Mouse (Mus musculus) forebrain, postnatal 0 days (tissue): Measurements from ENCODE around the gene Gpr171. TPM values are rescaled to one million over a fixed set of nuclear protein-coding genes. Genes with fewer than 3 reads are reported as not detected.
"Not testable (repeated sequence)": the region's sequence is repeated elsewhere in the genome, so short reads cannot be mapped to it uniquely, and the experiment has no call there.

Experiments
- ATAC-seq: fragments of 200-750 bp; cut with Nextera tagmentation; 2 replicates; pipeline ENCODE4 v1.8.0; 2017; ENCODE audit warnings: mild to moderate bottlenecking, moderate library complexity
- DNase-seq: peaks from one replicate; pipeline ENCODE4 v3.0.0-alpha.2; 2015
- H3K27ac ChIP-seq: fragments of 300-500 bp; sonication (generic); 2 replicates; pipeline ENCODE4 v1.5.1; 2014; ENCODE audit warnings: low read depth, mild to moderate bottlenecking, antibody characterized with exemption, low read length, moderate library complexity, mixed read lengths
- H3K27me3 ChIP-seq: fragments of 300-500 bp; sonication (generic); 2 replicates; pipeline ENCODE4 v1.6.1; 2014; ENCODE audit warnings: mild to moderate bottlenecking, low read length, mixed read lengths; ENCODE audit not compliant: insufficient read depth
- H3K36me3 ChIP-seq: fragments of 300-500 bp; sonication (generic); 2 replicates; pipeline ENCODE4 v1.6.1; 2014; ENCODE audit warnings: mild to moderate bottlenecking, moderate library complexity; ENCODE audit not compliant: insufficient read depth
- H3K4me1 ChIP-seq: fragments of 300-500 bp; sonication (generic); 2 replicates; pipeline ENCODE4 v1.6.1; 2014; ENCODE audit warnings: antibody characterized with exemption; ENCODE audit not compliant: insufficient read depth
- H3K4me2 ChIP-seq: fragments of 300-500 bp; sonication (generic); 2 replicates; pipeline ENCODE4 v1.6.1; 2014; ENCODE audit warnings: low read depth, mild to moderate bottlenecking, moderate library complexity
- H3K4me3 ChIP-seq: fragments of 300-500 bp; sonication (generic); 2 replicates; pipeline ENCODE4 v1.5.1; 2014; ENCODE audit warnings: low read depth, low read length, mixed read lengths
- H3K9ac ChIP-seq: fragments of 300-500 bp; sonication (generic); 2 replicates; pipeline ENCODE4 v1.6.1; 2014; ENCODE audit warnings: mild to moderate bottlenecking
- H3K9me3 ChIP-seq: fragments of 300-500 bp; sonication (generic); 2 replicates; pipeline ENCODE4 v1.6.1; 2016; ENCODE audit warnings: low read length
- CTCF ChIP-seq: sonication (generic); IDR thresholded peaks from 2 replicates; pipeline ENCODE4 v1.5.1; 2016; ENCODE audit warnings: antibody characterized with exemption, control low read depth, low read depth
- WGBS: fragments of 180-500 bp; shearing (Covaris S2); extraction: QIAGEN DNeasy Blood & Tissue Kit; methylation state at CpG from one replicate; pipeline ENCODE4 v1.1.7; 2014; 5-methylcytosine and 5-hydroxymethylcytosine counted together
- polyA plus RNA-seq: library from polyadenylated mRNA; unstranded; fragments of >200 nt; fragmentation: Nextera tagmentation; extraction: Ambion mirVana; gene quantifications from 2 replicates; pipeline ENCODE4 v1.2.1, GENCODE M21; 2015
- total RNA-seq: library from RNA; depleted of rRNA; stranded (reverse); fragments of >200 nt; gene quantifications from 2 replicates; pipeline ENCODE4 v1.2.3, GENCODE M21; 2014

The Gpr171 gene
- total and polyA plus RNA-seq, 2 experiments from 2014 or later, result 0.24 TPM; not detected in 1

DNA sequence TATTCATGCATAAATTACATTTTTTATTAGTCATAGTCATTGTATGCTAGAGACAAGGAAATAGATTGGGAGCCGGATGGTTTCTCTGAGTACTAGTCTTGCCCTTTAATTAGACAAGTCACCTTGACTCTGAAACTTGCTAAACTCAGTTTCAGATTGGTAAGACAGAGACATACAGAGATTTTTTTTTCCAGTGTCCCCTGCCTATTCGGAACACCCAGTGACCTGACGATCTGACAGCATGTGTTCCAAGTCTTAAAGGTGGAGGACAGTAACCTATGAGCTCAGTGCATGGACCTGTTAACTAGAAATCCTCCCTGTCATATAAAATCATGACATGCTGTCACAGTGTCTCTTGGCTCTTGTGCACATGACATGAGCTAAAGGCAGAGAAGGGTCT lies 27.9 kb upstream of the Gpr171 start:
- no peak overlapping the region for H3K4me3 ChIP-seq
- no peak for TF ChIP-seq CTCF
- WGBS, result 84% methylated on average over 3 of the region's 3 CpGs

DNA sequence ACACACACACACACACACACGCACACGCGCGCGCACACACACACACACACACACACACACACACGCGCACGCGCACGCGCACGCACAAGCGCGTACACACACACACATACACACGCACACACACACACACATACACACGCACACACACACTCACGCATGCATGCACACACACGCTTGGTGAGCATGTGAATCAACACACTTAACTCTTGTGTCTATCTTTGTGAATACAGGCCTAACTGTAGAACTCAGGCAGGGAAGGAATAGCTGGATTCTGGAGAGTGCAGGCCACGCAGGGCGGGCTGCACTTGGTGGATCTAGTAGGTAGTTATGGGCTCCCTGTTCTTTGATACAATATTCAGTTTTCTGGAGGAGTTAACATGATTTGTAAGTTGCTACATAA lies 27.1 kb upstream of the Gpr171 start:
- ATAC-seq, result no peak
- Histone ChIP-seq H3K9me3 (no peaks in the 10 kb centered on the region), H3K9ac (no peak overlapping the region), H3K27ac (no peak overlapping the region), H3K4me3 (no peak overlapping the region), H3K4me2 (no peak overlapping the region), H3K4me1 (no peaks in the 10 kb centered on the region), H3K27me3 (no peaks in the 10 kb centered on the region), H3K36me3 (no peaks in the 10 kb centered on the region)
- TF ChIP-seq CTCF, result no peak
- no peak for DNase-seq
- 87% methylated on average over 20 of the region's 20 CpGs for WGBS

More for the DNA sequence above, 27.9 kb upstream of the Gpr171 start:
- DNase-seq (no peak), ATAC-seq (no peak)
- no peaks in the 10 kb centered on the region for H3K36me3 ChIP-seq
- no peaks in the 10 kb centered on the region for H3K9me3 ChIP-seq
- H3K9ac ChIP-seq, result no peak overlapping the region
- no peaks in the 10 kb centered on the region for H3K27me3 ChIP-seq
- no peak overlapping the region for H3K27ac ChIP-seq
- H3K4me2 ChIP-seq, result no peak overlapping the region
- H3K4me1 ChIP-seq, result no peaks in the 10 kb centered on the region

- no peaks in the 10 kb centered on the region for H3K27me3 ChIP-seq
- WGBS, result 71% methylated on average over 7 of the region's 7 CpGs
- no peak overlapping the region for H3K4me2 ChIP-seq
- no peak overlapping the region for H3K4me3 ChIP-seq
- H3K27ac ChIP-seq, result no peak overlapping the region
- H3K36me3 ChIP-seq, result no peaks in the 10 kb centered on the region
- H3K9me3 ChIP-seq, result no peaks in the 10 kb centered on the region
- no peaks in the 10 kb centered on the region for H3K4me1 ChIP-seq
- no peak for TF ChIP-seq CTCF
- DNase-seq (no peak), ATAC-seq (no peak)
- no peak overlapping the region for H3K9ac ChIP-seq
Observed at GRCm38 (mm10) chr3:59125783-59126555, 24.3 kb upstream of the Gpr171 start.

DNA sequence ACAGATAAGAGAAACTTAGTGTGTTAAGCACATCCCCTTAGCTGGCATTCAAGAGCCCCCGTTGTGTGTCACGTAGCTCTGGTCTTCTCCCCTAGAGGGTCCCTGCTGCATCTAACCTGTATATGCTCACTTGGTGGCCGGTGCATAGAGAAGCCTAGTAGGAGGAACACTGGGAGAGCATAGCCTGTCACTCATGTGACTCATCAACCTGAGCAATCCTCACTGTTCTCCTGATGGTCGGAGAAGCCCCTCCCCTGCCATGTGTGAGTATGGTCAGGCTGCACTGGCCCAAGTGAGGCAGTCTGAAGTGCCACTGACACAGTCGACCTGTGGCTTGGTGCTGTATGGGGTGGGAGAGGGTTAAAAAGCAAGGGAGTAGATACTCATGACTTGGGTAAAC lies 23.4 kb upstream of the Gpr171 start:
- DNase-seq (no peak), ATAC-seq (no peak)
- H3K9me3 ChIP-seq, result no peaks in the 10 kb centered on the region
- H3K27me3 ChIP-seq, result no peaks in the 10 kb centered on the region
- no peak overlapping the region for H3K4me2 ChIP-seq
- H3K9ac ChIP-seq, result no peak overlapping the region
- TF ChIP-seq CTCF, result no peak
- WGBS, result 76% methylated on average over 5 of the region's 5 CpGs
- H3K4me1 ChIP-seq, result no peaks in the 10 kb centered on the region
- no peak overlapping the region for H3K4me3 ChIP-seq
- no peak overlapping the region for H3K27ac ChIP-seq
- H3K36me3 ChIP-seq, result no peaks in the 10 kb centered on the region

DNA sequence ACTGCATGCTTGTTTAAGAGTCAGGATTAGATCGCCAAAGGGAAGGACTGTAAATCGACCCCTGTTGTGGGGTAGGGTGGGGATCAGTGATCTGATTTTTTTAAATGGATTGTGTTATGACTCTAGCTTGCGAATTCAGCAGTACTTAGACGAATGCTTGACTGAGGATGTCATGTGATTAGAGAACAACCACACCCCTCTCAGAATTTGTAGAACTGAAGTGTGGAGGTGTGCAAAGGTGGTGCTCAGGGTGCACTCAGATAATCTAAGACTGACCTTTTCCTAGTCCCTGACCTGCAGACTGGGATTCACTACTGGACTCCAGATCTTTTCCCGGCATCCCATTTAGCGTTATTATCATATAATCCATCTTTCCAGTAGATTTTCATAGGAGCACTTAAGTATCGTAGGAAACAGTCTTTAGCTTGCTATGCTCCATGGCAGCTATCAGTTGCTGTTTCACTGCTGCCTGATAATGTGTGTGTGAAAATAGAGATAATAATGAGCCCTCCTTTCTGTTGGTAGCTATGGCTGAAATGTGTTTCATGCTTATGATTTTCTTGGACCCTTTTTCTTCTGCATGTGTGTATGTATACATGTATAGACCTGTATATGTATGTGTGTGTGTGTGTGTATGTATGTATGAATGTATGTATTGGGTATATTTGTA lies 20.3 kb upstream of the Gpr171 start:
- no peaks in the 10 kb centered on the region for H3K9me3 ChIP-seq
- no peaks in the 10 kb centered on the region for H3K27me3 ChIP-seq
- H3K4me1 ChIP-seq, result no peaks in the 10 kb centered on the region
- 69% methylated on average over 7 of the region's 7 CpGs for WGBS
- H3K36me3 ChIP-seq, result no peaks in the 10 kb centered on the region
- H3K4me3 ChIP-seq, result no peak overlapping the region
- no peak for TF ChIP-seq CTCF
- H3K4me2 ChIP-seq, result no peak overlapping the region
- no peak overlapping the region for H3K27ac ChIP-seq
- DNase-seq, result no peak
- no peak for ATAC-seq
- H3K9ac ChIP-seq, result no peak overlapping the region

DNA sequence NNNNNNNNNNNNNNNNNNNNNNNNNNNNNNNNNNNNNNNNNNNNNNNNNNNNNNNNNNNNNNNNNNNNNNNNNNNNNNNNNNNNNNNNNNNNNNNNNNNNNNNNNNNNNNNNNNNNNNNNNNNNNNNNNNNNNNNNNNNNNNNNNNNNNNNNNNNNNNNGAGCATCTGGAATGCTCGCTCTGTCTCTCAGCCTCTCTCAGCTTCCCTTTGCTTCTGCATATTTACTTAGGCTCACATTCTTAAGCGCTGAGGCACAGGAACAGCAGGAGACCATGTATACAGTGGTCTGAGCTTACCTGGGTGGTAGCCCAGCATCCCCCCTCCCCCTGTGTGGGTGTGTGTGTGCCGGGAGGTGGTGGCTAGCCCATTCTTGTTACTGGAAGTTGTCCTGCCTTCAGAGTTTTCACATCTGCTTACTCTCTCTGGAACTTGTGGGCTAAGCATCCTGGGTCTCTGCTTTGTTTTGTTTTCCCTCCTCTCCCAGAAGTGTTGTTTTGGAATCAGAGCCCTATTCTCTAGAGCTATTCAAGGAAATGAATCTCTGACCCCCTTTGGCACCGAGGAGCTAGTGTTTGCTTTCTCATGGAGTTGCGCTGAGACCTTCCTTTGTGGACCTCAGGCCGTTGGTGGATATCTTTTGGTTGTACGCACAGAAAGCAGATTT lies 19.6 kb upstream of the Gpr171 start:
- ATAC-seq (peak; percentile 17; the same call in 1 of the 2 replicates), DNase-seq (no peak)

GRCm38 (mm10) chr3:59113973-59114517 lies 12.4 kb upstream of the Gpr171 start:
- ATAC-seq (no peak), DNase-seq (no peak)
- TF ChIP-seq CTCF, result no peak
- Histone ChIP-seq H3K27ac (no peak overlapping the region), H3K36me3 (peaks cover 3% of the 10 kb centered on the region; the same call in 1 of the 2 replicates), H3K4me2 (no peak overlapping the region), H3K4me1 (no peaks in the 10 kb centered on the region), H3K27me3 (no peaks in the 10 kb centered on the region), H3K4me3 (no peak overlapping the region), H3K9ac (no peak overlapping the region), H3K9me3 (no peaks in the 10 kb centered on the region)
- 88% methylated on average over 8 of the region's 8 CpGs for WGBS

More for the DNA sequence above, 19.6 kb upstream of the Gpr171 start:
- TF ChIP-seq CTCF, result no peak
- Histone ChIP-seq H3K36me3 (no peaks in the 10 kb centered on the region), H3K27me3 (no peaks in the 10 kb centered on the region), H3K9me3 (no peaks in the 10 kb centered on the region), H3K27ac (no peak overlapping the region), H3K4me1 (no peaks in the 10 kb centered on the region), H3K9ac (no peak overlapping the region), H3K4me2 (no peak overlapping the region), H3K4me3 (no peak overlapping the region)
- WGBS, result 45% methylated on average over 7 of the region's 7 CpGs

DNA sequence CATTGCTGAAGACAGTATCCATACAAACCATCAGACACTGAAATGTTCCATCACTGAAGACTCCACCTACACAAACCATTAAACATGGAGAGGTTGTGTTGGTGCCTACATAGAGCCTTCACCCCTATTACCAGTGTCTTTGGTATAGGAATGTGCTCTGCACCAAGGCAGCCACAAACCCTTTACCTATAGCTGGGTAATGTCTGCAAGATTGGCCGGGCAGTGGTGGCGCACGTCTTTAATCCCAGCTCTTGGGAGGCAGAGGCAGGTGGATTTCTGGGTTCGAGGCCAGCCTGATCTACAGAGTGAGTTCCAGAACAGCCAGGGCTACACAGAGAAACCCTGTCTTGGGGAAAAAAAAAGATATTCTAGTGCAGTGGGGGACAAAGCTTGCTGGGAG lies 11.7 kb upstream of the Gpr171 start:
- H3K9me3 ChIP-seq, H3K9ac ChIP-seq, H3K4me1 ChIP-seq, DNase-seq, H3K27me3 ChIP-seq, H3K4me2 ChIP-seq, H3K27ac ChIP-seq, H3K36me3 ChIP-seq, ATAC-seq, H3K4me3 ChIP-seq: not testable (repeated sequence)
- 97% methylated on average over 4 of the region's 4 CpGs for WGBS
